Mouse (Mus musculus) left cerebral cortex, postnatal 4 days (tissue): Measurements from ENCODE around the gene Cfap100. TPM values are rescaled to one million over a fixed set of nuclear protein-coding genes. Genes with fewer than 3 reads are reported as not detected.

Source experiments
- DNase-seq: peaks from one replicate; pipeline ENCODE4 v3.0.0-alpha.2; 2022
- intact Hi-C: fragments of 180-260 bp; cut with DNase I; formaldehyde crosslinking; loops from one replicate; pipeline ENCODE4 v1.15.1; 2025
- total RNA-seq, 2 experiments: library from RNA; stranded (reverse); gene quantifications; 2 replicates each; pipeline ENCODE4 v1.2.3; 2021

Gene Cfap100
- total RNA-seq, 2 experiments from 2014 or later, result 6.7 to 8.5 TPM

DNA sequence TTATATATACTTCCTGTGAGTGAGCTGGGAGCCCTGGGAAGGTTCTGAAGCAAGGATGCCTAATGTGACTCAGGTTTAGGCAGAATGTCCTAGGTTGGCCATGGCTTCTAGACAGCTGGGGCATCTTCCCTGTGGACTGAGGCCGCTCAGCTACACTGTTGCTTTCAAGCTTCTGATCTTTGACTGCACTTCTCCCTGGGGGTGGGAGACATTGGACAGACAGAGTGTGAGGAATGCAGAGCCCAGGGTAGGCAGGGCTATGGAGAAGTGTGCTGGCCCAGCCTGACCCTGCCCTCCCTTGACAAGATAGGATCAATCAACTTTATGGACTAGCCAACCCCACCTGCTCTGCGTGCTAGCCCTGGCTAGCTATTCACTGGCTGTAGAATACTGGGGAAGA lies 32.6 kb upstream of the Cfap100 start:
- intact Hi-C loops, result no loop called here
- DNase-seq, result no peak

DNA sequence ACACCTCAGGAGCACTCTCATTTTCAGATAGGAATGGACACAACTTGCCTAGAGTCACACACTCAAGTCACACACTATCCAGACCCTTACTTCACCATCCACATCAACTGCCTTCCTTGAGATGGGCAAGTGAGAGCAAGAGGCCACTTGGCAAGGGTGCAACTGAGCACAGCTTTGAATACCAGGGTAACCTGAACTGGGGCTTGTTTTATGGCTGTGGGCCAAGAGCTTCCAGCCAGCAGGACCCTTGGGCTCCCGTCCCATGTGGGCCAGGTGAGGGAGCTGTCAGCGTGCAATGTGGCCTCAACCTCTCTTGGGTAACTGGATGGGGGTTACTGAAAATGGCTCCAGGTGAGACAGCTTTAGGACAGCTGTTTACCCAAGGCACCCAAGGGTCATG lies 28.8 kb upstream of the Cfap100 start:
- intact Hi-C loops, result no loop called here
- DNase-seq, result no peak

DNA sequence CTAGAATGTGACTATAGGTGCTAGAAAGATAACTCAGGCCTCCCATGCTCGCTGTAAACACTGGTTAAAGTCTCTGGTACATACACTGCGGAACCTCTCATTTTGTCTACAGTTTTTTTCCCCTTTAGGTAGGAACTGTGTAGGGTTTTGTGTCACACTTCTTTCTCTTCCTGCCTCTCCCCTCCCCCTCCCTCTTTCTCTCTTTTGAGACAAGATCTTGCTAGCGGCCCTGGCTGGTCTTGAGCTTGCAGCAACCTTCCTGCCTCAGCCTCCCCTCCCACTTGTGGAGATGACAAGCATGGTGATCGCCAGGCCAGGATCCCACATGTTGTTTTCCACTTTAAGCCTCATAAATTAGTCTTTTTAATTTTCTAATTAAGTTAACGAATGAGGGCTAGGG lies 25.2 kb upstream of the Cfap100 start:
- intact Hi-C loops, result loop anchor here (5.0 kb wide), 1 partner anchor 59 kb away; no protein-coding TSS in a partner anchor

DNA sequence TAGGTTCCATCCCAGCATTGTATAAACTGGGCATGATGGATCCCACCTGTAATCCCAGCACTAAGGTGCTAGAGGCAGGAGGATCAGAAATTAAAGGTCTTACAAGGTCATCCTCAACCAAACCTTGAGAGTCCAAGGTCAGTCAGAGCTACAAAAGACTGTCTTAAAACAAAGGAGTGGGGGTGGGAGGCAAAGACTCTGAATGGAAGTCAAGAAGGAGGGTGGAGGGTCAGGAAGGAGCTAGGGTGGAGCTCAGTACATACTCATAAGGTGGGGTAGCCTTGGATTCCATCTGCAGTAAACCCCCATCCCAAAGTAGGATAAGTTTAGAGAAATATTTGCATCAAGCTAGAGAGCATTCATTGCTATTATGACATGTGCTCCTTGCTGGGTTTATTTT lies 24.0 kb upstream of the Cfap100 start:
- DNase-seq, result no peak
- intact Hi-C loops, result loop anchor here (5.0 kb wide), 1 partner anchor 60 kb away; no protein-coding TSS in a partner anchor

More for the DNA sequence above, 25.2 kb upstream of the Cfap100 start:
- no peak for DNase-seq

DNA sequence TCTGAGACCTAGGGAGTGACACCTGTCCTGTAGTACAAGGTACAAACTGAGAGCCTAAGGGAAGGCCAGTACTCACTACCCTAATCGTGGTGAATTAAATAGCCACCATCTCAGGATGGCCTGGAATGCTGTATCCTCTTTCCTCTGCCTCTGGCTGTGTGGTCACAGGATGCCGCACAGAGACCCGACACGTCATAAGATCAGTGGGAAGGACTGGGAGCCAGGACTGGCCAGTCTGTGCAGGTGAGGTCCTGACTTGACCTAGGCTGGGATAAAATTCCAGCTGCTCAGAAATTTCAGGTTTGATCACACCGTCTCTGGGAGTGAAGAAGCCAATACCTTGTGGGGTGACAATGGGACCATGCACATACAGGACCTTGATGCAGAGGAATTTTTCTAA lies 22.9 kb upstream of the Cfap100 start:
- no peak for DNase-seq
- intact Hi-C loops, result loop anchor here (5.0 kb wide), 1 partner anchor 61 kb away; no protein-coding TSS in a partner anchor

- peak; percentile 62 for DNase-seq
- intact Hi-C loops, result loop anchor here (5.0 kb wide), 1 partner anchor 62 kb away; no protein-coding TSS in a partner anchor
These were observed 22.1 kb upstream of the Cfap100 start for GRCm38 (mm10) chr6:90450697-90451096.

GRCm38 (mm10) chr6:90450179-90450578 lies 21.6 kb upstream of the Cfap100 start:
- intact Hi-C loops, result loop anchor here (5.0 kb wide), 1 partner anchor 62 kb away; no protein-coding TSS in a partner anchor
- DNase-seq, result peak; percentile 89

DNA sequence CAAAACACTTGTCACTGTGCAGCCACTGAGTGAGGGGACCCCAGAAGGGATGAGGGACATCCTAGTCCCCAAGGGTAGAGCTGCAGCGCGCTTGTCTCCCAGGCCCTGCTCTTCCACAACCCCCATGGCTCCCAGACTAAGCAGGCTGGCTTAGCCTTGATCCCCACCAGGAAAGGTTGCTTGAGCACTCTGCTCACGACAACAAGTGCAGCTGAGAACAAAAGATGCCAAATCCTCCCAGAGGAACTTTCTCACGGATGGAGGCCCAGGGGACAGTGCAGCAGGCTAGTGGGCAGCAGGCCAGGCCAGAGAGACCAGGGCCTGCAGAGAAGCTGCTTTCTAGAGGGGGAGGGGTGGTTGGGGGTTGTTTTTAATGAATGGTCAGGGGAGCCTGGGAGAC lies 18.3 kb upstream of the Cfap100 start:
- intact Hi-C loops, result no loop called here
- peak; percentile 77 for DNase-seq

- DNase-seq, result no peak
- intact Hi-C loops, result no loop called here
These were observed 8.4 kb upstream of the Cfap100 start for GRCm38 (mm10) chr6:90437041-90437440.

- no peak for DNase-seq
- intact Hi-C loops, result no loop called here
These were observed 7.8 kb upstream of the Cfap100 start for GRCm38 (mm10) chr6:90436192-90436907.

GRCm38 (mm10) chr6:90435195-90435618 lies 6.6 kb upstream of the Cfap100 start:
- DNase-seq, result peak; percentile 89
- intact Hi-C loops, result no loop called here

GRCm38 (mm10) chr6:90434687-90435086 lies 6.1 kb upstream of the Cfap100 start:
- no peak for DNase-seq
- intact Hi-C loops, result no loop called here

DNA sequence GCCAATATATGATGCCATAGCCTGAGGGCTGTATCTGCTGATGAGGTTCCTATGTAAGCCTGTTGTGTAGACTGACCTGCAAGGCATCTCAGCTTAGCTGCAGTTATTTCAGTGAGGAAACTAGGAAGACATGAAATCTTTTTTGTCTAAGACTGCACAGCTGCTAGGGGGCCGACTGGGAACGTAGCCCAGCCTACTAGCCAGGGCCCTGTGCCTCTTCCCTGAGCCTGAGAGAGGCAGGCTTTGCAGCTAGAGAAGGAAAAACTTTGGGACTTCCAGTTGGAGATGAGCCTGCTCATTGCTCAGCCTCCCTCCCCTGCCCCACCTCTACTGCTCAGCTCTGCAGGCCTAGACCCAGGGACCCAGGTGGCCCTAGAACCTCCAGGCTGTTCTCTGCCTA lies 2.9 kb upstream of the Cfap100 start:
- intact Hi-C loops, result no loop called here
- peak; percentile 40 for DNase-seq

DNA sequence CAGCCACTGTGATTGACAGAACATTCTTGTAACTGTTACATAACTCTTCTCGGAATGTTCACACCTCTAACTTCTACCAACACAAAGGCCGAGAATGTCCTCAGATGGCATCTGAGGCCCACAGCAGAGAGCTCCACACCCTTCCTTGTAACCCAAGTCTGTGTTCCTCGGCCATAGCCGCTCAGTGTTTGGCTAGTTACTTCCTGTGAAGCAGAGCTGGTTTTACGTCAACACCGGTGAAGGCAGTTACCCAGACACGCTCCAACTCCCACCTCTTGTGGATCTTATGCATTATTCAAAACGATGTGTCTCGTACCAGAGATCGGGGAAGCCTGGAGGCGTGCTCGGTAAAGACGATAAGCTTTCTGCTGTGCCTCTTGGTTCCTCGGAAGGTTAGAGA lies 1.3 kb upstream of the Cfap100 start:
- intact Hi-C loops, result loop anchor here (10.0 kb wide), 1 partner anchor 755 kb away; no protein-coding TSS in a partner anchor
- no peak for DNase-seq

DNA sequence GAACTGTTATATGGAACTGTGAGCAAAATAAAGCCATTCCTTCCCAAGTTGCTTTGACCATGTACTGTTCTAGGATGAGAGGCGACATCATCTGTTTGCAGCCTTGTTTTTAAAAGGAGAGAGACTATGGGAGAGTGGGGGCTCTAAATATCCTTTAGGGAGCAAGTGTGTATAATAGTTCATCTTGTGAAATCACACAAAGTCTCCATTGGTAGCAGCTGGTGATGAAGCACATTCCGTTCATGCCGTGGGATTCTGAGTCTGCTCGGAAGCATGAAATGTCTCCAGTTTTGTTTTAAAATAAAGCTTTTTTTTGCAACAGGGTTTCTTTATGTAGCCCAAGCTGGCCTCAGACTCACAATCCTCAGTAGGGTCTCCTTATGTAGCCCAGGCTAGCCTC lies 2.6 kb downstream of the Cfap100 start:
- intact Hi-C loops, result loop anchor here (10.0 kb wide), 1 partner anchor 751 kb away; no protein-coding TSS in a partner anchor
- DNase-seq, result no peak

- intact Hi-C loops, result loop anchor here (10.0 kb wide), 1 partner anchor 751 kb away; no protein-coding TSS in a partner anchor
- no peak for DNase-seq
These were observed 3.2 kb downstream of the Cfap100 start for GRCm38 (mm10) chr6:90425361-90425760.

- intact Hi-C loops, result loop anchor here (10.0 kb wide), 1 partner anchor 748 kb away; no protein-coding TSS in a partner anchor
These were observed 6.0 kb downstream of the Cfap100 start for GRCm38 (mm10) chr6:90422565-90422964.

DNA sequence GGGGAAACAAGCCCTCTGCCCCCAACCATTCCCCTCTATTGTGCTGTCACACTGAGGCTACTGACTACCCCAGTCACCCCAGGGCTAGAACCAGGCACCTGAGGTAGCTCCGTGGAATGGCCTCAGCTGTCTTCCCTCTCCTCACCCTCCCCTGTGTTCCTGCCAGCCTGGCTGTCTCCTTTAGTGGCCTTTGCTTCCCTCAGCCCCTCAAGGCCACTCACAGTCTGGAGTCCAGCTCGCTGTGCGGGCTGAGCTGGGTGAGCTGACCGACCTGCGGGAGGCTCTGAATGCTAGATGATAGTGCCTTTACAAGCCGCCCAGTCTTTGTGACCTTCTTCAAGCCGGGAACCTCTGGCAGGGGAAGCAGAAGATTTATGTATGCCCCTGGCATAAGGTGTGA lies 16.7 kb downstream of the Cfap100 start:
- DNase-seq, result no peak
- intact Hi-C loops, result no loop called here

More at GRCm38 (mm10) chr6:90422565-90422964, 6.0 kb downstream of the Cfap100 start:
- DNase-seq, result peak; percentile 87

GRCm38 (mm10) chr6:90410972-90411371 lies 17.6 kb downstream of the Cfap100 start:
- intact Hi-C loops, result no loop called here

GRCm38 (mm10) chr6:90408632-90409031 lies 20.0 kb downstream of the Cfap100 start:
- intact Hi-C loops, result no loop called here
- no peak for DNase-seq

More at GRCm38 (mm10) chr6:90410972-90411371, 17.6 kb downstream of the Cfap100 start:
- DNase-seq, result no peak

DNA sequence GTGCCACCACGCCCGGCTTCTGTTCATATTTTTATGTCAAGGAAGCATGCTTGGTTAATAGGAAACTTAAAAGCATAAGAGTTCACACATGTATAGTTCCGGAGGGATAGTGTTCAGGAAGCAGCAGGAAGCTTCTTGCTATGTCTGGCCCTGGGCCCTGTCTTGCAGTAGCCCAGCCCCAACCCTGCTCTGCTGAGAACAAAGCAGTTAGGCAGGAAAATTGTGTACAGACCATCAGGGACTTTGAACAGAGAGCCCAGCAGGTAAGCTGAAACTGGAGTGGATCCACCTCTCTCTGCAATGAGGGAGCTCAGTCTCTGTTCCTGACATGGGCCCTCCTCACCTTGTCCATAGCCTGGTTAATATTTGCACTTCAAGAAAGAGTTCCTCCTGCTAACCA lies 31.3 kb downstream of the Cfap100 start:
- no peak for DNase-seq
- intact Hi-C loops, result no loop called here

DNA sequence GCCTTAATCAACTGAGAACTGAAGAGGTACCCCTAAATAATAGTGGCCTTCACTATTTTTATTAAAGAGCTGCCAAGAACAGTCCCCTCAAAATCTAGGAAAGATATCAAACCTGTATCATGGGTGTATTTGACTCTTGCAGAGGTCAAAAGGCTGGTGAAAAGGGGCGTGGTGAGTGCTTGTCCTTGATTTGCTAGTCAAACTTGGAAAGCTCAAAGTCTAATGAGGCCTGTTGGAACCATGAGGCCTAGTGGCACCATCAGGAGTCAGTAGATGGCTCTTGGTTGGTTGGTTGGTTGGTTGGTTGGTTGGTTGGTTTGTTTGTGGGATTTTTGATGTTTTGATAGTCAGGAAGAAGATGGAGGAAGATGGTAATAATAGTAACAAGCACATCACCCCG lies 32.8 kb downstream of the Cfap100 start:
- intact Hi-C loops, result no loop called here
- DNase-seq, result no peak
